Mouse (Mus musculus) G1E (cell line): ENCODE results near the gene Ednra. TPM values are rescaled to one million over a fixed set of nuclear protein-coding genes. Genes with fewer than 3 reads are reported as not detected.

Source experiments
- ATAC-seq: 2 replicates; pipeline ENCODE4 v1.8.0; 2016; ENCODE audit warnings: mild to moderate bottlenecking; ENCODE audit not compliant: insufficient number of reproducible peaks, poor library complexity, low FRiP score, severe bottlenecking; ENCODE audit errors: extremely low read depth
- DNase-seq: peaks from one replicate; pipeline ENCODE4 v3.0.0; 2012; ENCODE audit warnings: low spot score
- H3K27me3 ChIP-seq: 2 replicates; pipeline ENCODE4 v1.6.1; 2012; ENCODE audit warnings: mild to moderate bottlenecking, low read length, inconsistent platforms; ENCODE audit not compliant: insufficient read depth
- H3K36me3 ChIP-seq: replicated peaks from 2 replicates; pipeline ENCODE3; 2012; ENCODE audit warnings: mild to moderate bottlenecking, inconsistent platforms
- H3K4me1 ChIP-seq: 2 replicates; pipeline ENCODE4 v1.6.1; 2012; ENCODE audit warnings: low read depth, low read length, inconsistent platforms, mixed read lengths; ENCODE audit not compliant: insufficient read depth
- H3K4me3 ChIP-seq: 2 replicates; pipeline ENCODE4 v1.5.1; 2012; ENCODE audit warnings: low read depth, mild to moderate bottlenecking, inconsistent platforms, low read length, moderate library complexity, mixed read lengths
- H3K9me3 ChIP-seq: replicated peaks from 2 replicates; pipeline ENCODE4 v1.6.1; 2012; ENCODE audit warnings: inconsistent platforms
- CTCF ChIP-seq: IDR thresholded peaks from 2 replicates; pipeline ENCODE4 v1.5.1; 2012; ENCODE audit warnings: low read depth, low read length, inconsistent platforms, mixed read lengths
- GATA1 ChIP-seq: IDR thresholded peaks from 2 replicates; pipeline ENCODE4 v1.6.1; 2012; ENCODE audit warnings: borderline replicate concordance, low read length, inconsistent platforms, mixed read lengths
- GATA2 ChIP-seq: IDR thresholded peaks from 2 replicates; pipeline ENCODE4 v1.6.1; 2012; ENCODE audit warnings: low read depth, low read length, inconsistent platforms, borderline replicate concordance
- POLR2AphosphoS5 ChIP-seq: IDR thresholded peaks from 2 replicates; pipeline ENCODE4 v1.6.1; 2012; ENCODE audit warnings: low read depth, low read length, inconsistent platforms; ENCODE audit not compliant: insufficient replicate concordance
- TAL1 ChIP-seq: conservative IDR thresholded peaks from 2 replicates; pipeline ENCODE4 v1.6.1; 2012; ENCODE audit warnings: low read depth, low read length, inconsistent platforms, mixed read lengths
- polyA plus RNA-seq: library from polyadenylated mRNA; stranded (reverse); fragments of >175 nt; gene quantifications from 2 replicates; pipeline ENCODE4 v1.2.3, GENCODE M21; 2012
- total RNA-seq, 2 experiments: library from RNA; stranded (forward) in 1 of 2; stranded (reverse) in 1 of 2; fragments of 200-1000 nt in 1 of 2; fragments of >200 nt in 1 of 2; fragmentation: Nextera tagmentation in 1 of 2; gene quantifications; 2 replicates each; pipeline ENCODE4 v1.2.3; 2014 to 2017

Ednra gene
- total and polyA plus RNA-seq, 3 experiments: 0.11 TPM; not detected in 2

- Histone ChIP-seq H3K4me3 (no peak overlapping the region), H3K9me3 (no peaks in the 10 kb centered on the region), H3K4me1 (peaks cover 7% of the 10 kb centered on the region; the same call in 1 of the 2 replicates), H3K27me3 (no peaks in the 10 kb centered on the region), H3K36me3 (no peaks in the 10 kb centered on the region)
- DNase-seq (no peak), ATAC-seq (no peak)
- TF ChIP-seq GATA2: no peak
- no peak for TF ChIP-seq CTCF
- no peak for TF ChIP-seq POLR2AphosphoS5
- TF ChIP-seq TAL1: no peak
- TF ChIP-seq GATA1: no peak
Observed at GRCm38 (mm10) chr8:77640093-77640839, 84.0 kb downstream of the Ednra start.

- DNase-seq (no peak), ATAC-seq (no peak)
- Histone ChIP-seq H3K4me1 (peaks cover 7% of the 10 kb centered on the region; the same call in 1 of the 2 replicates), H3K27me3 (peaks cover 12% of the 10 kb centered on the region), H3K36me3 (no peaks in the 10 kb centered on the region), H3K4me3 (no peak overlapping the region), H3K9me3 (no peaks in the 10 kb centered on the region)
- TF ChIP-seq GATA2: no peak
- no peak for TF ChIP-seq POLR2AphosphoS5
- no peak for TF ChIP-seq GATA1
- TF ChIP-seq CTCF: no peak
- no peak for TF ChIP-seq TAL1
Observed at GRCm38 (mm10) chr8:77637593-77637992, 86.7 kb downstream of the Ednra start.

- H3K4me3 ChIP-seq: no peak overlapping the region
- H3K36me3 ChIP-seq: no peaks in the 10 kb centered on the region
- ATAC-seq (no peak), DNase-seq (no peak)
- peaks cover 19% of the 10 kb centered on the region for H3K27me3 ChIP-seq
- TF ChIP-seq TAL1 (no peak), GATA1 (no peak), GATA2 (no peak), POLR2AphosphoS5 (no peak), CTCF (no peak)
- no peaks in the 10 kb centered on the region for H3K9me3 ChIP-seq
- H3K4me1 ChIP-seq: peaks cover 2% of the 10 kb centered on the region; the same call in 1 of the 2 replicates
Observed at GRCm38 (mm10) chr8:77634035-77634434, 90.2 kb downstream of the Ednra start.

- peaks cover 2% of the 10 kb centered on the region; the same call in 1 of the 2 replicates for H3K4me1 ChIP-seq
- H3K9me3 ChIP-seq: no peaks in the 10 kb centered on the region
- TF ChIP-seq TAL1: no peak
- TF ChIP-seq POLR2AphosphoS5: no peak
- TF ChIP-seq GATA2: no peak
- no peak for DNase-seq
- no peak overlapping the region for H3K4me3 ChIP-seq
- peaks cover 19% of the 10 kb centered on the region for H3K27me3 ChIP-seq
- H3K36me3 ChIP-seq: no peaks in the 10 kb centered on the region
- no peak for ATAC-seq
Observed at GRCm38 (mm10) chr8:77633211-77633610, 91.1 kb downstream of the Ednra start.

- peaks cover 32% of the 10 kb centered on the region for H3K27me3 ChIP-seq
- ATAC-seq: no peak
Observed at GRCm38 (mm10) chr8:77630691-77631090, 93.6 kb downstream of the Ednra start.

DNA sequence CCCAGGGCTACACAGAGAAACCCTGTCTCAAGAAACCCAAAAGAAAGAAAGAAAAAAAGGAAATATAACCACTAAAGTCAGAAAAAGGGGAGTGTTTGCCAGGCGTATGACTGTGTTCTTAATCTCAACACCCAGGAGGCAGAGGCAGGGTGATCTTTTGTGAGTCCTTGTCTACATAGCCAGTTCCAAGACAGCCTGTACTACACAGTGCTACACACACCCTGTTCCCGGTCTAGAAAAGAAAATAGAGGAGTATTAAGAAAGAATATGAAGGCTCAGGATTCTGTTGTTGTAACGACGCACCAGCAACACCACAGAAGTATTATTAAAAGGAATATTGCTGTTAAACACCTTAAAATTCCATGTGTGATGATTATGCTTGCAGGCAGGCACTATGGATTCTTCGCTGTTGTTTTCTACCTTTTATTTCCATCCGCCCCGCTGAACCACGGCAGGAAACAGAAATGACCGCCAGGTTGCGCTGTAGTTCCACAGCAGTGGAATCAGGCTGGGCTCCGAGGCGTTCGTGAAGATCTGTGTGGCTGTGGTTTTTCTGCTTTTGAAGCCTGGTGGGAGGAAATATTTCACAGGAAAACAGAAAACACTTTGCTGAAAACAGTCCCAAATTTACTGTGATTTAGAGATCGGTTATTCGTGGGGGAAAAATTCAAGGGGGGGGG is 94.3 kb downstream of the Ednra start:
- Histone ChIP-seq H3K36me3 (no peaks in the 10 kb centered on the region), H3K9me3 (no peaks in the 10 kb centered on the region), H3K27me3 (peaks cover 34% of the 10 kb centered on the region), H3K4me1 (peaks cover 2% of the 10 kb centered on the region; the same call in 1 of the 2 replicates), H3K4me3 (no peak overlapping the region)
- ATAC-seq (peak; percentile 63), DNase-seq (peak; percentile 30)
- TF ChIP-seq GATA1 (no peak), CTCF (peak; percentile 67)

More at GRCm38 (mm10) chr8:77630691-77631090, 93.6 kb downstream of the Ednra start:
- no peak overlapping the region for H3K4me3 ChIP-seq
- H3K36me3 ChIP-seq: no peaks in the 10 kb centered on the region
- no peaks in the 10 kb centered on the region for H3K9me3 ChIP-seq
- TF ChIP-seq POLR2AphosphoS5 (no peak), CTCF (no peak)
- H3K4me1 ChIP-seq: peaks cover 2% of the 10 kb centered on the region; the same call in 1 of the 2 replicates
- DNase-seq: no peak
